Mouse (Mus musculus) spleen, adult 2 months (tissue): ENCODE results near the gene Dnaic2. TPM values are rescaled to one million over a fixed set of nuclear protein-coding genes. Genes with fewer than 3 reads are reported as not detected.

Source experiments
- DNase-seq, 2 experiments: peaks; one replicate each; pipeline versions ENCODE4 v3.0.0 to v3.0.0-alpha.2; 2012 to 2021; ENCODE audit warnings: low spot score in 2 of 2, low read depth in 1 of 2
- H3K27ac ChIP-seq: fragments of 200-500 bp; 2 replicates; pipeline ENCODE4 v1.5.1; 2012; ENCODE audit warnings: low read length, inconsistent platforms; ENCODE audit not compliant: insufficient read depth
- H3K27me3 ChIP-seq: fragments of 200-500 bp; 2 replicates; pipeline ENCODE4 v1.6.1; 2012; ENCODE audit warnings: mild to moderate bottlenecking, moderate library complexity, low read length, inconsistent platforms; ENCODE audit not compliant: control insufficient read depth, insufficient read depth
- H3K36me3 ChIP-seq: fragments of 200-500 bp; 2 replicates; pipeline ENCODE4 v1.6.1; 2012; ENCODE audit warnings: mild to moderate bottlenecking, low read length, inconsistent platforms; ENCODE audit not compliant: control insufficient read depth, insufficient read depth
- H3K4me1 ChIP-seq: fragments of 200-500 bp; 2 replicates; pipeline ENCODE4 v1.6.1; 2011; ENCODE audit warnings: inconsistent platforms; ENCODE audit not compliant: control insufficient read depth, insufficient read depth, insufficient read length
- H3K4me3 ChIP-seq: fragments of 200-500 bp; 2 replicates; pipeline ENCODE4 v1.5.1; 2011; ENCODE audit warnings: mild to moderate bottlenecking, inconsistent platforms; ENCODE audit not compliant: insufficient read depth, insufficient read length; ENCODE audit errors: extremely low read depth
- CTCF ChIP-seq: fragments of 200-500 bp; IDR thresholded peaks from 2 replicates; pipeline ENCODE4 v1.5.1; 2011; ENCODE audit warnings: mild to moderate bottlenecking, inconsistent platforms; ENCODE audit not compliant: insufficient read depth, insufficient read length, insufficient replicate concordance; ENCODE audit errors: extremely low read depth
- POLR2A ChIP-seq: fragments of 200-500 bp; IDR thresholded peaks from 2 replicates; pipeline ENCODE4 v1.6.1; 2011; ENCODE audit warnings: low read depth, low read length, inconsistent platforms
- WGBS: fragments of 180-500 bp; shearing (Covaris S2); methylation state at CpG from one replicate; pipeline ENCODE4 v1.1.7; 2018; 5-methylcytosine and 5-hydroxymethylcytosine counted together
- polyA plus RNA-seq: library from polyadenylated mRNA; depleted of rRNA; stranded (reverse); fragments of >200 nt; gene quantifications from 2 replicates; pipeline ENCODE4 v1.2.3, GENCODE M21; 2012; rRNA removed

Dnaic2 gene
- 0.39 and 0.66 TPM in 2 replicates for polyA plus RNA-seq

- TF ChIP-seq POLR2A: no peak
- no peak for TF ChIP-seq CTCF
- Histone ChIP-seq H3K36me3 (no peaks in the 10 kb centered on the region), H3K4me1 (peaks cover 7% of the 10 kb centered on the region; the same call in 1 of the 2 replicates), H3K4me3 (peak within 1 kb of the TSS; percentile 25), H3K27me3 (no peaks in the 10 kb centered on the region), H3K27ac (no peak within 1 kb of the TSS)
- 17% methylated on average over 34 of the region's 34 CpGs for WGBS
- peak in 1 of 2 experiments; percentile 41 for DNase-seq
These were observed at the start of gene Dnaic2 for GRCm38 (mm10) chr11:114726965-114727825. Dnaic2 (plus strand) TSS chr11:114727408.

- DNase-seq: no peak
- H3K27me3 ChIP-seq: 0 out of 2 replicates have a peak, but pooled peaks cover 4% of the 10 kb centered on the region
- WGBS: 55% methylated on average over 8 of the region's 8 CpGs
- no peaks in the 10 kb centered on the region for H3K36me3 ChIP-seq
- H3K27ac ChIP-seq: peak overlapping the region; percentile 31; the same call in 1 of the 2 replicates
- no peak overlapping the region for H3K4me3 ChIP-seq
- H3K4me1 ChIP-seq: peaks cover 19% of the 10 kb centered on the region
- TF ChIP-seq CTCF (no peak), POLR2A (no peak)
These were observed 47.6 kb upstream of the Dnaic2 start for GRCm38 (mm10) chr11:114679582-114679981.

- no peak for DNase-seq
- H3K27me3 ChIP-seq: 0 out of 2 replicates have a peak, but pooled peaks cover 4% of the 10 kb centered on the region
- H3K4me1 ChIP-seq: peaks cover 17% of the 10 kb centered on the region
- 0 out of 2 replicates have a peak overlapping the region, but pooled peaks have one; percentile 26 for H3K27ac ChIP-seq
- WGBS: 66% methylated on average over 10 of the region's 10 CpGs
- TF ChIP-seq CTCF (no peak), POLR2A (no peak)
- H3K4me3 ChIP-seq: no peak overlapping the region
- no peaks in the 10 kb centered on the region for H3K36me3 ChIP-seq
These were observed 46.9 kb upstream of the Dnaic2 start for GRCm38 (mm10) chr11:114680291-114680690.

- 94% methylated on average over 5 of the region's 5 CpGs for whole genome bisulfite sequencing
- peaks cover 14% of the 10 kb centered on the region; the same call in 1 of the 2 replicates for H3K4me1 ChIP-seq
- no peak for DNase-seq
These were observed 46.2 kb upstream of the Dnaic2 start for GRCm38 (mm10) chr11:114681054-114681453.

GRCm38 (mm10) chr11:114682321-114682900 is 44.8 kb upstream of the Dnaic2 start:
- Histone ChIP-seq H3K36me3 (no peaks in the 10 kb centered on the region), H3K27ac (no peak overlapping the region), H3K4me3 (no peak overlapping the region), H3K27me3 (no peaks in the 10 kb centered on the region), H3K4me1 (peaks cover 11% of the 10 kb centered on the region; the same call in 1 of the 2 replicates)
- TF ChIP-seq CTCF (no peak), POLR2A (no peak)
- WGBS: 88% methylated on average over 13 of the region's 13 CpGs
- no peak for DNase-seq

More at GRCm38 (mm10) chr11:114681054-114681453, 46.2 kb upstream of the Dnaic2 start:
- Histone ChIP-seq H3K4me3 (no peak overlapping the region), H3K36me3 (no peaks in the 10 kb centered on the region), H3K27ac (peak overlapping the region; percentile 22; the same call in 1 of the 2 replicates), H3K27me3 (0 out of 2 replicates have a peak, but pooled peaks cover 4% of the 10 kb centered on the region)
- no peak for TF ChIP-seq CTCF
- no peak for TF ChIP-seq POLR2A

- H3K36me3 ChIP-seq: no peaks in the 10 kb centered on the region
- TF ChIP-seq POLR2A (no peak), CTCF (no peak)
- H3K4me1 ChIP-seq: peaks cover 11% of the 10 kb centered on the region; the same call in 1 of the 2 replicates
- H3K27ac ChIP-seq: no peak overlapping the region
- 89% methylated on average over 10 of the region's 10 CpGs for WGBS
- no peaks in the 10 kb centered on the region for H3K27me3 ChIP-seq
- no peak overlapping the region for H3K4me3 ChIP-seq
- no peak for DNase-seq
These were observed 44.0 kb upstream of the Dnaic2 start for GRCm38 (mm10) chr11:114683029-114683721.
